Mouse (Mus musculus) hindlimb bud, embryonic 11.5 days (tissue): ENCODE results near the gene Vwa2.

ENCODE experiments used
- DNase-seq: peaks from one replicate; pipeline ENCODE4 v3.0.0-alpha.2; 2012; ENCODE audit warnings: low read depth, low spot score; ENCODE audit errors: extremely low spot score

The Vwa2 gene

DNA sequence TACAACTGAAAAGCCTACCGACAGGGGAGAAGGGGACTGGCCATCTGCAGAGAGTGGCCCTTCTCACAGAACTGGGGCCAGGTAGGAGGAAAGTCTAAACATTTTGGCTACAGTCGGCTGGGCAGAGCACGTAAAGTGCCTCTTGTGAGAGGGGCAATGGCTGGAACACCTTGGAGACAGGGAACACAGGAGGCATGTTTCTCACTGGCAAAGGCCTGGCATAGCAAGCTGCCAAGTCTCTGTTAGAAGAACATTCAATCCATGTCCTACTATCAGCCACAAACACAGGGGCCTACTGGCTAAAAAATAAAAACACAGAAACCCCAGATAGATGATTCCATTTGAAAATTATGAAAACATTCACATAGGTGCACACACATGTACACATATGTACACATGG, 72.7 kb downstream of the Vwa2 start:
- DNase-seq = no peak

DNA sequence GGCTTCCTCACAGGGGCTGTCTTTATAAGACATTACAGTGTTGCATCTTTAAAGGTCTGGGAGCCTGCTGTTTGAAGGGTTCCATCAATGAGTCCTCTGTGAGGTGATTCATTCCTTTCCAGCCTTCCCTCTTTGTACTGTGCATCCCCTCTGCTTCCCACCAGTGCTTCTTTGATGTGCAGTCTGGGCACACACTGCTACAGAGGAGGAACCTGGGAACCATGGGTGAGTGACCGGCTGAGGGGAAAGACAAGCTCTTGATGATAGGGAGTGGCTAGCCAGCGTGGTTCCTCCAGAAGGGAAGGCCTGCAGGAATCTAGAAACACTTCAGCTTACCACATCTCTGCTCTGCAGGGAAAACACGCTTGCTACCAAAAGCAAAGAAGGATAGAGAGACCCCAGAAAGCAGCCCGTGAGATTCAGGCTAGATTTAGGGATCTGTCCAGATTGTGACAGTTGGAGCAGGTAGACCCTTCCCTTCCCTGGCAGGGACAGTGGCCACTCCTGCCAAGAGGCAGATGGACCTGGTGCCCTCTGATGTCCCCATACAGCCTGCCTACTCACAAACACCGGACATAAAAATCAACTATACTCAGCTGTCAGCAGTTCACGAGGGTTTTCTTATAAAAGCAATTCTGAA, 74.0 kb downstream of the Vwa2 start:
- DNase-seq = no peak

DNA sequence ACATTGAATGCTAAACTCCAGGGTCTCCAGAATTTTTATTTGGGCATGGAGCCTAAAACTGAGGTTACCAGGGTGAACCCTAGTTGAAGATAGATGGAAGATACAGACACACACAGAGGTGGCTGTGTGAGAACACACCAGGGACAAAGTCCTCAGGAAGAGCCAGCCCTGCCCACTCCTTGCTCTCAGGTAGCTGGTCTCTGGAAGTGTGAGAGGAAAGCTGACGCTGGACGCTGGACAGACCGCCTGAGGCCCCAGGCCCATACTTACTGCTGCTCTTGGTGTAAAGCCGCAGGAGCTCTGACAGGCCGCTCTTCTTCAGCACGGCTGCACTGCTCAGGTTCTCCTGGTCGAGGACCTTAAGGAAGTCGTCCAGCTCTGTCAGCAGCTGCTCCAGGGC, 75.8 kb downstream of the Vwa2 start:
- no peak for DNase-seq

DNA sequence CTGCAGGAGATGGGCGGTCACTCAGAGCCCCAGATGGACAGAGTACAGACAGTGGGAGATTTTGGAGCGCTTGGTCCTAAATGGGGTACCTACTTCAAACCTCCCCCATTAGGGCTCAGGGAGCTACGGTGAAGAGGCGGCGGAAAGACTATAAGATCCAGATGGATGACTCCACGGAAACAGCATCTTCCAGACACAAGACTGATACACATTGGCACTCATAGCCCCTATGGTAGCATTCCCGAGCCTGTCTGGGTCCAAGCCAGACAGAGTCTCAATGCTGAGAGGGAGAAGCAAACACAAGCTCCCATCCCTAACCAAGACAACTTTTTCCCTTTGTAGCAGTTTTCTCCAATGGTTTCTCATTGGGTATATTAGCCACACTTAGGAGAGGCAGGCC, 76.8 kb downstream of the Vwa2 start:
- no peak for DNase-seq

DNA sequence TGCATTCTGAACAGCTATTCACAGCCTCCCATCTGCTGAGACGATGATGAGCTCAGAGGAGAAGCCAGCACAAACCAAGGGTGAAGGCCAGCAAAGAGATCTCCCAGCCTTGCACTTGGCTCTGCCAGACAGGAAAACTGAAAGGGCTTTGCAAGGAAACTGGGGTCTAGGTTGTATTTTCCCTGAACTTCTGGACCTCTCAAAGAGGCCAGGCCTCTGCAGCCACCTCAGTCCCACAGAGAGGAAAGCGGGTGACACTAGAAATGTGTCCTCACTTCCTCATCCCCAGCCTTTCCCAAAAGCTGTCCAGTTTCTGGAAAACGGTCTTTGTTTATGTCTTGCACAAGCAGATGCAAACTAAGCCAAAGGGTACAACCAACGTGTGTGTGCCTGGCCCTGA, 79.8 kb downstream of the Vwa2 start:
- DNase-seq = no peak

DNA sequence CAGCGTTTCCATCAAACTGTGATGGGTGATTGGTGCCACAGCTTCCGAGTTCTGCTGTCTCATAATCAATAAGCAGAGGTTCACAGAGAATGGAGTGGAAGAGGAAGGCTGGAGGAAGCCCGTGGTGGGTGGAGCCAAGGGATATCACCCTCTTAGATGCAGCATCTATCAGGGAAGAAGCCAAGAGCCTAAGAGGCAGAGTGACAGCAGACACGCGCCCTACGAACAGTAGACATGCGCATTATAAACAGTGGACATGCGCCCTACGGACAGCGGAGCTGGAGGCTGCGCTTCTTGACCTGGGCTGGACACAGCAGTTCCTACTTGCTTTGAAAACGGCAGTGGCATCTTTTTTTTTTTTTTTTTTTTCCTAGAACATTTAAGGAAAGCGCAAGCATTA, 80.8 kb downstream of the Vwa2 start:
- no peak for DNase-seq

DNA sequence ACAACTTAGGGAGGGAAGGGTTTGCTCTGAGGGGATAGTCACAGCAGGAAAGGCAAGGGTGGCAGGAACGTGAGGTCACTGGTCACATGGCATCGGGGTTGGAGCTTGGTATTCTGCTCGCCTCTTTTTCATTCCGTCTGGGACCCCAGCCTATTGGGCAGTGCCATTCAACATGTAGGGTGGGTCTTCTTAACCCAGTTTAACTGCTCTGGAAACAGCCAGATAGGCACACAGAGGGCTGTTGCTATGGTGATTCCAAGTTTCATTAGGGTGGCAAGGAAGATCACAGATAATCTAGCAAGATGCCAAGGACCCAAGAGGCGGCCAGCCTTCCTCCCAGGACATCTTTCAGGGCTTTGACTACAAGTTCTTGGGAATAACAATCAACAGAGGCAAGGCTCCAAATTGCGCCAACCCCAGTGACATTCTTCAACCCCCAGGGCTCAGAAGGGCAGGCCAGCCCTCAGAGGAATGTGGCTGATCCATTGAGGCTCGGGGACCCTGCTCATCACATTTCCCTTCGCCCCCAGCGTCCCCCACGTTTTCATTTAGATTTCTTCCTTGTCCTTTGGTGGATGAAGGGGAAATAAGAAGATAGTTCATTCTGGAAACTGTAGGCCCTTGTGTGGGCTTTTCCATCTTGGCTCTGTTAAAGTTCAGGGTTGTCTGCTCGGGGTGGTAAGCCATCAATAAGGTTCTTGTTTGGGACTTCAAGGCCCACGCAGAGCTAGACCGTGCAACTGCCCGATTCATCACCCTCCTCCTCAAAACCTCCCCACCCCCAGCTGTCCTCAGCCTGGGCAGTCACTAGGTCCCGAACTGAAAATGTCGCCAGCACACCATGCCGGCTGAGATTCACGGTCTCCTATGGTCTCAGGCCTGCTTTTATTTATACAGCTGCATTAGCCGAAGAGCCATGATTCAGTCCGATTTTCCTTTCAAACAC, 81.8 kb downstream of the Vwa2 start:
- DNase-seq = no peak

DNA sequence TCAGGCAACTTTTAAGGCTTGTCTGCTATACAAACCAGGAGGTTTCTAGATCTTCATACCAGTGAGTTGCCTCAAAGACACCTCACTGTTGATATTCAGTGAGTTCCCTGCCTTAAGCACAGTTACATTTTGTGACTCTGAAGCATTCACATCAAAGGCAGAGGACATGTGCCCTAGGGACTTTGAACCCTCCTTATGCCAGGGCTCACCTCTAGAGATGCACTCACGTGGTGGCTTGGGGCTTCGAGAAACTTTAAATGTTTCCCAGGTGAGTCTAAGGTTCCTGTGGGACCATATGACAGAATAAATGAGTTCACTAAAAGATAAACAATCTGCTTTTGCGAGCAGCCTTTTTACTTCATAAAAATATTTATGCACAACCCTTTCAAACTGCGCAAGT, 84.0 kb downstream of the Vwa2 start:
- DNase-seq = no peak

DNA sequence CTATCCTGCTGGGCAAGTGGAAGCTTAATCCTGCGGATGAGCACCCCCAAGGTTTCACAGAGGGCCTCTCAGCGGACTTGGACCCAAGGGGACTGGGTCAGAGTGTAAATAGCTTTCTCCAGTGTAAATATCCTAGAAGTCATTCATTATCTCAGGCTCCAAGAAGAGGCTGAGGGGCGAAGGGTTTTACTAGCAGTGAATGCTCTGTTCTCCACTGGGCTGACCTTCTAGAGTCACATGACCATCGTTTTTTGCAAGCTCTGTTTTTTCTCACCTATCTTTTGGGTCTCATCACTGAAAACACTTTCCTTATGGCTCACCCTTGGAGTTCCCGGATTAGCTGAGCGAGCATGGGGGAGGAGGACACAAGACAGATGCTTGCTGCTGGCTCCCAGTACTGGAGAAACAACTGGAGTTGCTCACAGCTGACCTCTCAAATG, 84.6 kb downstream of the Vwa2 start:
- DNase-seq = no peak

DNA sequence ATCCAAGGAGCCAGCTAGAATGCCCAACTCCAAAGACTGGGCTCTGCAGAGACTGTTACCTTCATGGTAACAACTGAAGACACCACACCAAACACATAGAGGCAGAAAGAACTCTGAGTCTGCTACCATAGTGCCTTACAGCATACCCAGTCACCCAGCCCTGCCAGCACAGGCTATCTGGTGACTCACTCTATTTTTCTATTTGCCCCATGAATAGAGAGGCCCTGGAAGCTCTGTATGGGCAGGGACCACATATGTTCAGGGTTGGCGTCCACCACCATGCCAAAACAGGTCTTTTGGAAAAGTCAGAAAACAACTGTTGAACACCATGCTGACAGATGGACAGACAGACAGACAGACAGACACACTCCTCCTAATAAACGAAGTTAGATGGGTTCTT, 85.0 kb downstream of the Vwa2 start:
- no peak for DNase-seq

DNA sequence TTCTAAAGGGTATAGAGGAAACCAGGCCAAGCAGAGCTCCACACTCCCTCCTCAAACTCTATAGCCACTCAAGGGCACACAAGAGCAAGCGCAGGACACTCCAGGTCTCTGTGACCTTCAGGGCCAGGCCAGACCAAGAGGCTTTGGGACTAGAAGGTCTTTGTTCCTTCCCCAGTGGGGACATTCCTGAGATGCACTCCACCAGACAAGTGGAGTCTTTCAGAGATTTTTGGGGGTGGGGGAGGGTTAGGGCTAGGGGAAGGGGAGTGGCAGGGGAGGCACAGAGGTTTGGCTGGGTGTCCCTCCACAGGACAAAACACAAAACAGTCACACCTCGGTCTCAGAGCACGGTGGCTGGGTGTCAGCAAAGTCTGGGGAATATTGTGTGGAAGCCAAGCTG, 85.6 kb downstream of the Vwa2 start:
- DNase-seq = no peak
